Comparison of ENCODE assay signal across 9 mouse cellular contexts in the genomic region with DNA sequence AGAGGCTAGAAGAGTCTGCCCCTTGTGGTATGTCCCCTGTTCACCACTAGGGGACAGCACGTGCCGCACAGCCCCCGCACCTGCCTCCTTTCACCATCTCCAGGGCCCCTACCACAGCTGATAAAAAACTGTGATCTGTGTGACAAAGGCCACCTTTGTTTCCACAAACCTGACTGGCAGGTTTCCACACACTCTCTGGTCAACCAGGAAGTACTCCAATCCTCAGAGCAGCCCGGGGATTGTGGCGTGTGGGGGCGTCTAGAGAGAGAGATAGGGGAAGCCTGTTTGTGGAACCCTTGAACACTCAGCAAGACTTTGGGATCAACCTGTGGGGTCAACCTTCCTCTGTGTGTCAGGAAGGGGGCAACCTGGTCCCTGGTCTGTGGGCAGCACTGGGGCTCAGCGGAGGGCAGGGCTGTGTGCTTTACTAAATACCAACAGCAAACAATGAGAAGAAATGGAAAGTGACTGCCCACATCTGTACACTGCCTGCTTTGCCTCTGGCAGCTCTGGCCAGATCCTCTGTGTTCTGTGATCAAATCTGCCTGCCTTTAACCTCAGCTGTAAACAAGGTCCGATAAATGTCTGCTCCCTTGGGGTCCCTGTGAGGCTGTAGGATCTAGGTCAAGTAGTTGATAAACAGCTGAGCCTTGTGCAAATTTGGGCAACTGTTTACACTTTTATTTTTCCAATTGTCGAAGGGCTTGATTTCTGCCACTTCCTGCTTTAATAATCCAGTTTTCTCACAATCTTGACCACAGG. TPM values are rescaled to one million over a fixed set of nuclear protein-coding genes. Genes with fewer than 3 reads are reported as not detected.
A peak's percentile ranks its signal among the peaks of the same experiment; 100 is the strongest.
DNase-seq lines count a peak whose midpoint lies in the region; ATAC-seq and TF ChIP-seq lines count a peak whose summit lies in the region.
"Had no signal": no experiment of that assay in that cellular context is flagged by ENCODE, and none has a peak within 500 bp of the region (broad histone marks: within the 10 kb centered on the region; RNA-seq: fewer than 3 reads in every experiment).

No protein-coding gene starts in this region.

- peak; percentile 84 for TF ChIP-seq CTCF in testis, adult 2 months (IDR thresholded peaks at IDR 0.05; ENCODE audit: control insufficient read depth, insufficient read depth, insufficient replicate concordance, low read depth, low read length)

- peaks cover 8% of the 10 kb centered on the region; the same call in 1 of the 2 replicates for H3K36me3 ChIP-seq in ES-E14 (ENCODE audit: control insufficient read depth, insufficient read depth, low read length, poor library complexity, severe bottlenecking)
- H3K36me3 ChIP-seq in embryonic facial prominence, embryonic 14.5 days (ENCODE audit: control insufficient read depth, insufficient read depth, low read length), result peaks cover 30% of the 10 kb centered on the region; the same call in 1 of the 2 replicates
- H3K36me3 ChIP-seq in testis, adult 2 months (ENCODE audit: control insufficient read depth, insufficient read depth, low read length), result no peaks in the 10 kb centered on the region

- in situ Hi-C loops in ES-E14 (cut with MboI; ENCODE audit: low sequenced_read_pairs in 2 of 2, unreplicated experiment in 2 of 2), result no loop called here

- peak overlapping the region; percentile 20 to 38; a peak in 3 of 4 replicates for H3K4me3 ChIP-seq in ES-E14 (ENCODE audit: insufficient read depth in 1 of 2, low read depth in 1 of 2, low read length in 2 of 2, poor library complexity in 1 of 2, severe bottlenecking in 1 of 2)
- H3K4me3 ChIP-seq in embryonic facial prominence, embryonic 14.5 days (ENCODE audit: low read depth, low read length), result no peak overlapping the region
- no peak overlapping the region for H3K4me3 ChIP-seq in testis, adult 2 months (ENCODE audit: control insufficient read depth, low read depth, low read length)
- H3K4me3 ChIP-seq: limb, embryonic 13.5 days had no signal

- DNase-seq in adrenal gland, postnatal 10 days, result peak; percentile 49
- DNase-seq in adrenal gland, postnatal 25 days, result no peak
- no peak for DNase-seq in ES-E14 (ENCODE audit: low read depth, low spot score)
- peak; percentile 64 for DNase-seq in embryonic facial prominence, embryonic 14.5 days (ENCODE audit: low spot score)
- peak; percentile 55 for DNase-seq in kidney, adult 9 months
- no peak for DNase-seq in right cerebral cortex, adult 18-20 months

- no peak overlapping the region for H3K4me2 ChIP-seq in embryonic facial prominence, embryonic 14.5 days (ENCODE audit: low read depth, low read length)
- H3K4me2 ChIP-seq: limb, embryonic 13.5 days had no signal

- WGBS in embryonic facial prominence, embryonic 14.5 days, result 15% methylated on average over 9 of the region's 9 CpGs

- peaks cover 0 to 27% of the 10 kb centered on the region in 2 experiments; a peak in 2 of 4 replicates for H3K4me1 ChIP-seq in ES-E14 (ENCODE audit: control insufficient read depth in 2 of 2, insufficient read depth in 2 of 2, low read length in 2 of 2, poor library complexity in 1 of 2)
- 0 out of 2 replicates have a peak, but pooled peaks cover 7% of the 10 kb centered on the region for H3K4me1 ChIP-seq in embryonic facial prominence, embryonic 14.5 days (ENCODE audit: control insufficient read depth, insufficient read depth, low read length)
- peaks cover 32% of the 10 kb centered on the region for H3K4me1 ChIP-seq in testis, adult 2 months (ENCODE audit: control insufficient read depth, insufficient read depth, low read length)

- H3K9ac ChIP-seq in ES-E14 (ENCODE audit: insufficient read depth, low read depth, low read length, poor library complexity, severe bottlenecking), result peak overlapping the region; percentile 40
- no peak overlapping the region for H3K9ac ChIP-seq in embryonic facial prominence, embryonic 14.5 days (ENCODE audit: low read depth, low read length)
- H3K9ac ChIP-seq: limb, embryonic 13.5 days had no signal

- H3K27me3 ChIP-seq in embryonic facial prominence, embryonic 14.5 days (replicated peaks; ENCODE audit: control insufficient read depth, insufficient read depth, low read length), result no peaks in the 10 kb centered on the region
- H3K27me3 ChIP-seq in testis, adult 2 months (ENCODE audit: control insufficient read depth, insufficient read depth, low read length), result no peaks in the 10 kb centered on the region
- H3K27me3 ChIP-seq: limb, embryonic 13.5 days had no signal

- peak overlapping the region; percentile 97 for H3K27ac ChIP-seq in ES-E14 (ENCODE audit: insufficient read depth, low read depth, low read length, poor library complexity, severe bottlenecking)
- H3K27ac ChIP-seq in embryonic facial prominence, embryonic 14.5 days (replicated peaks; ENCODE audit: low read depth, low read length), result peak overlapping the region; percentile 59
- peak overlapping the region; percentile 71 for H3K27ac ChIP-seq in testis, adult 2 months (ENCODE audit: control insufficient read depth, insufficient read depth, low read depth, low read length)
- H3K27ac ChIP-seq: limb, embryonic 13.5 days had no signal

- peak; percentile 59 for ATAC-seq in embryonic facial prominence, embryonic 14.5 days (ENCODE audit: low read depth)
- peak; percentile 81 for ATAC-seq in megakaryocyte, adult 5-6 weeks (ENCODE audit: poor library complexity, severe bottlenecking)

- TF ChIP-seq POLR2A in testis, adult 2 months (IDR thresholded peaks at IDR 0.05; ENCODE audit: control insufficient read depth, low read depth, low read length), result no peak

- no peaks in the 10 kb centered on the region for H3K9me3 ChIP-seq in ES-E14 (ENCODE audit: control insufficient read depth, insufficient read depth, low read depth, low read length)
- no peaks in the 10 kb centered on the region for H3K9me3 ChIP-seq in embryonic facial prominence, embryonic 14.5 days (ENCODE audit: control insufficient read depth, low read length)
- H3K9me3 ChIP-seq: limb, embryonic 13.5 days had no signal

TF ChIP-seq in ES-E14, 5 proteins besides CTCF, POLR2A, EP300 and RAD21:
- TF ChIP-seq ZC3H11A (IDR thresholded peaks at IDR 0.05; ENCODE audit: borderline replicate concordance, low read depth, low read length) (0 out of 2 replicates have a peak, but pooled peaks have one; percentile 15), HCFC1 (IDR thresholded peaks at IDR 0.05; ENCODE audit: borderline replicate concordance, insufficient read depth, low read length) (no peak), CHD2 (IDR thresholded peaks at IDR 0.05; ENCODE audit: low read depth, low read length) (no peak)
TF ChIP-seq in ES-E14: peak in this region for 1.

RNA-seq across cellular contexts. Expression of gene Dtx4, which starts 12.9 kb away (rescaled TPM):
- total RNA-seq in adrenal gland, postnatal 10 days (2021), result 10 to 100 TPM; 22.5 to 24.4 TPM
- total RNA-seq in adrenal gland, postnatal 25 days (2021), result 14.9 and 15.1 TPM in 2 replicates
- 1.4 and 2.2 TPM in 2 replicates for total RNA-seq in ES-E14 (2012; rRNA removed)
- 11.9 and 14.5 TPM in 2 replicates for polyA plus RNA-seq in embryonic facial prominence, embryonic 14.5 days (2014; fragmentation: Nextera tagmentation; extraction: Ambion mirVana)
- total RNA-seq in megakaryocyte, adult 5-6 weeks (2015), result 7.3 and 9.9 TPM in 2 replicates
- 8.3 and 9.0 TPM in 2 replicates for total RNA-seq in megakaryocyte, adult 5-6 weeks (2017)
- polyA plus RNA-seq in testis, adult 2 months (2012; rRNA removed), result 5.7 and 6.0 TPM in 2 replicates

RNA-seq across cellular contexts. Expression of gene Mpeg1, which starts 27.8 kb away (rescaled TPM):
- total RNA-seq in adrenal gland, postnatal 10 days (2021), result 10 to 100 TPM; 15.1 to 16.1 TPM
- 12.4 and 16.5 TPM in 2 replicates for total RNA-seq in adrenal gland, postnatal 25 days (2021)
- 0.05 and 0.18 TPM in 2 replicates for total RNA-seq in ES-E14 (2012; rRNA removed)
- polyA plus RNA-seq in embryonic facial prominence, embryonic 14.5 days (2014; fragmentation: Nextera tagmentation; extraction: Ambion mirVana), result 0.93 and 1.2 TPM in 2 replicates
- 1,084 and 1,137 TPM in 2 replicates for total RNA-seq in megakaryocyte, adult 5-6 weeks (2015)
- 543 and 663 TPM in 2 replicates for total RNA-seq in megakaryocyte, adult 5-6 weeks (2017)
- 2.8 and 3.3 TPM in 2 replicates for polyA plus RNA-seq in testis, adult 2 months (2012; rRNA removed)

RNA-seq across cellular contexts. Expression of gene Fam111a, which starts 57.2 kb away (rescaled TPM):
- 10 to 100 TPM; 11.9 to 14.8 TPM for total RNA-seq in adrenal gland, postnatal 10 days (2021)
- 6.3 and 6.7 TPM in 2 replicates for total RNA-seq in adrenal gland, postnatal 25 days (2021)
- total RNA-seq in ES-E14 (2012; rRNA removed), result 7.5 and 15.0 TPM in 2 replicates
- 28.3 and 28.9 TPM in 2 replicates for polyA plus RNA-seq in embryonic facial prominence, embryonic 14.5 days (2014; fragmentation: Nextera tagmentation; extraction: Ambion mirVana)
- 308 and 344 TPM in 2 replicates for total RNA-seq in megakaryocyte, adult 5-6 weeks (2015)
- 409 TPM in 2 replicates for total RNA-seq in megakaryocyte, adult 5-6 weeks (2017)
- 0.07 and 0.11 TPM in 2 replicates for polyA plus RNA-seq in testis, adult 2 months (2012; rRNA removed)

Comparison
In these comparisons a context has a peak if more than half of its experiments do, and no peak if none do; other contexts are left out.
1. DNase-seq: peak in adrenal gland, postnatal 10 days (single experiment), embryonic facial prominence, embryonic 14.5 days (single experiment) and kidney, adult 9 months (single experiment); none in adrenal gland, postnatal 25 days (single experiment), ES-E14 (single experiment) and right cerebral cortex, adult 18-20 months (single experiment).
2. H3K4me3 ChIP-seq: peak in ES-E14 (2 of 2); none in embryonic facial prominence, embryonic 14.5 days (single experiment) and testis, adult 2 months (single experiment).
3. RNA of gene Mpeg1, which starts 27.8 kb away (total RNA-seq): 543 to 1,137 TPM in megakaryocyte, adult 5-6 weeks; 12.4 to 16.5 TPM in adrenal gland, postnatal 25 days, 15.1 to 16.1 TPM in adrenal gland, postnatal 10 days and 0.05 to 0.18 TPM in ES-E14; every median in the first group is over 10 times any median in the second.
4. RNA of gene Fam111a, which starts 57.2 kb away (total RNA-seq): 308 to 409 TPM in megakaryocyte, adult 5-6 weeks; 7.5 to 15.0 TPM in ES-E14, 11.9 to 14.8 TPM in adrenal gland, postnatal 10 days and 6.3 to 6.7 TPM in adrenal gland, postnatal 25 days; every median in the first group is over 10 times any median in the second.
5. Peak in every context shown above with its lines, with median percentiles within 50 percentile points of each other: H3K27ac ChIP-seq.